Mouse (Mus musculus) CH12.LX (cell line): Measurements from ENCODE around the gene Nat9. TPM values are rescaled to one million over a fixed set of nuclear protein-coding genes. Genes with fewer than 3 reads are reported as not detected.

Source experiments
- DNase-seq: peaks from one replicate; pipeline ENCODE4 v3.0.0-alpha.2; 2013; ENCODE audit errors: extremely low read depth
- H3K27ac ChIP-seq: 2 replicates; pipeline ENCODE4 v1.5.1; 2012; ENCODE audit warnings: low read depth, mild to moderate bottlenecking, control low read depth, moderate library complexity; ENCODE audit not compliant: insufficient read depth
- H3K27me3 ChIP-seq: replicated peaks from 2 replicates; pipeline ENCODE3; 2012; ENCODE audit warnings: inconsistent platforms
- H3K36me3 ChIP-seq, 2 experiments: replicated peaks in 1 of 2; 2 replicates each; pipeline versions ENCODE3 to v1.6.1; 2012; ENCODE audit warnings: inconsistent platforms in 1 of 2, low read length in 1 of 2, mild to moderate bottlenecking in 1 of 2, mixed read lengths in 1 of 2, moderate library complexity in 1 of 2; ENCODE audit not compliant: control insufficient read depth in 1 of 2, insufficient read depth in 1 of 2
- H3K4me1 ChIP-seq, 2 experiments: 2 replicates each; pipeline ENCODE4 v1.6.1; 2012; ENCODE audit warnings: inconsistent platforms in 1 of 2, moderate library complexity in 1 of 2; ENCODE audit not compliant: insufficient read depth in 2 of 2, control insufficient read depth in 1 of 2
- H3K4me2 ChIP-seq: 2 replicates; pipeline ENCODE4 v1.6.1; 2012; ENCODE audit warnings: low read depth, mild to moderate bottlenecking, control low read depth; ENCODE audit not compliant: poor library complexity, insufficient read depth, severe bottlenecking
- H3K4me3 ChIP-seq, 3 experiments: fragments of 150-350 bp in 1 of 3; sonication (generic) in 1 of 3; replicated peaks in 1 of 3; 2 replicates each; pipeline versions ENCODE3 to v1.5.1; 2011 to 2012; ENCODE audit warnings: low read depth in 2 of 3, low read length in 2 of 3, mild to moderate bottlenecking in 2 of 3, moderate library complexity in 2 of 3, control low read depth in 1 of 3, improper control_type of control experiment in 1 of 3, inconsistent platforms in 1 of 3, mixed read lengths in 1 of 3; ENCODE audit not compliant: poor library complexity in 1 of 3
- H3K79me2 ChIP-seq: replicated peaks from 2 replicates; pipeline ENCODE4 v1.6.1; 2012; ENCODE audit warnings: mild to moderate bottlenecking, moderate library complexity; ENCODE audit not compliant: control insufficient read depth, poor library complexity, insufficient read depth, severe bottlenecking; ENCODE audit errors: extremely low read depth
- H3K9ac ChIP-seq: 2 replicates; pipeline ENCODE4 v1.6.1; 2012; ENCODE audit warnings: low read depth, mild to moderate bottlenecking, control low read depth, moderate library complexity; ENCODE audit not compliant: insufficient read depth
- H3K9me3 ChIP-seq: replicated peaks from 2 replicates; pipeline ENCODE3; 2012; ENCODE audit warnings: low read length, inconsistent platforms, mixed read lengths
- CHD2 ChIP-seq: IDR thresholded peaks from 2 replicates; pipeline ENCODE4 v1.6.1; 2011; ENCODE audit warnings: low read length, improper control_type of control experiment
- CTCF ChIP-seq, 2 experiments: IDR thresholded peaks in 1 of 2; conservative IDR thresholded peaks in 1 of 2; 2 replicates each; pipeline ENCODE4 v1.5.1; 2011 to 2012; ENCODE audit warnings: low read depth in 2 of 2, low read length in 2 of 2, improper control_type of control experiment in 1 of 2, inconsistent platforms in 1 of 2, mild to moderate bottlenecking in 1 of 2, moderate library complexity in 1 of 2
- E2F4 ChIP-seq: IDR thresholded peaks from 2 replicates; pipeline ENCODE4 v1.6.1; 2011; ENCODE audit warnings: low read depth, low read length, improper control_type of control experiment; ENCODE audit not compliant: insufficient replicate concordance
- ELF1 ChIP-seq: IDR thresholded peaks from 2 replicates; pipeline ENCODE4 v1.6.1; 2014; ENCODE audit warnings: low read depth, mild to moderate bottlenecking, inconsistent platforms, low read length, improper control_type of control experiment
- EP300 ChIP-seq: IDR thresholded peaks from 2 replicates; pipeline ENCODE4 v1.6.1; 2011; ENCODE audit warnings: low read length, improper control_type of control experiment
- IRF4 ChIP-seq: IDR thresholded peaks from 2 replicates; pipeline ENCODE4 v1.6.1; 2014; ENCODE audit warnings: low read depth, mild to moderate bottlenecking, inconsistent platforms, low read length, improper control_type of control experiment
- KAT2A ChIP-seq: IDR thresholded peaks from 2 replicates; pipeline ENCODE4 v1.6.1; 2012; ENCODE audit warnings: low read length, improper control_type of control experiment, inconsistent platforms; ENCODE audit not compliant: insufficient replicate concordance
- MAX ChIP-seq: IDR thresholded peaks from 2 replicates; pipeline ENCODE4 v1.6.1; 2011; ENCODE audit warnings: low read length, improper control_type of control experiment
- MXI1 ChIP-seq: IDR thresholded peaks from 2 replicates; pipeline ENCODE4 v1.6.1; 2011; ENCODE audit warnings: mild to moderate bottlenecking, low read depth, low read length, improper control_type of control experiment
- RAD21 ChIP-seq: IDR thresholded peaks from 2 replicates; pipeline ENCODE4 v1.6.1; 2011; ENCODE audit warnings: low read depth, mild to moderate bottlenecking, low read length, improper control_type of control experiment, moderate library complexity
- RCOR1 ChIP-seq: conservative IDR thresholded peaks from 2 replicates; pipeline ENCODE4 v1.6.1; 2012; ENCODE audit warnings: low read depth, mild to moderate bottlenecking, inconsistent platforms, low read length, improper control_type of control experiment
- SIN3A ChIP-seq: IDR thresholded peaks from 2 replicates; pipeline ENCODE4 v1.6.1; 2012; ENCODE audit warnings: low read length, improper control_type of control experiment, inconsistent platforms
- SMC3 ChIP-seq: IDR thresholded peaks from 2 replicates; pipeline ENCODE4 v1.6.1; 2011; ENCODE audit warnings: low read depth, low read length, improper control_type of control experiment
- UBTF ChIP-seq: IDR thresholded peaks from 2 replicates; pipeline ENCODE4 v1.6.1; 2012; ENCODE audit warnings: low read depth, mild to moderate bottlenecking, inconsistent platforms, low read length, improper control_type of control experiment, moderate library complexity
- ZC3H11A ChIP-seq: IDR thresholded peaks from 2 replicates; pipeline ENCODE4 v1.6.1; 2012; ENCODE audit warnings: low read depth, mild to moderate bottlenecking, inconsistent platforms, low read length, improper control_type of control experiment
- ZKSCAN1 ChIP-seq: IDR thresholded peaks from 2 replicates; pipeline ENCODE4 v1.6.1; 2012; ENCODE audit warnings: low read depth, inconsistent platforms, low read length, improper control_type of control experiment, borderline replicate concordance
- dilution Hi-C: fragments of 300-500 bp; cut with MboI; formaldehyde crosslinking; loops from 2 replicates; pipeline ENCODE4 v1.14.3; 2020; ENCODE audit warnings: low sequenced_read_pairs; ENCODE audit not compliant: extremely low pct_unique_long_range_greater_than_20kb, extremely low pct_ligation_motif_present
- in situ Hi-C: fragments of 300-500 bp; cut with MboI; formaldehyde crosslinking; loops from 3 replicates; pipeline ENCODE4 v1.14.3; 2019; ENCODE audit warnings: low sequenced_read_pairs, low pct_ligation_motif_present, low pct_unique_long_range_greater_than_20kb, mixed read lengths
- polyA plus RNA-seq: library from polyadenylated mRNA; unstranded; fragments of >175 nt; gene quantifications from 2 replicates; pipeline ENCODE4 v1.2.1, GENCODE M21; 2012; ENCODE audit warnings: low read depth; ENCODE audit not compliant: insufficient read length
- total RNA-seq, 2 experiments: library from RNA; depleted of rRNA; stranded (reverse); fragments of 300-350 nt in 1 of 2; fragments of >200 nt in 1 of 2; gene quantifications; 2 replicates each; pipeline ENCODE4 v1.2.3; 2012 to 2014

The Nat9 gene
- total and polyA plus RNA-seq, 3 experiments: 24.1 to 74.0 (median 30.6) TPM

- Histone ChIP-seq H3K79me2 (no peaks in the 10 kb centered on the region; the same call in 1 of the 2 replicates), H3K27me3 (no peaks in the 10 kb centered on the region), H3K4me3 (no peak overlapping the region), H3K4me2 (no peak overlapping the region), H3K9me3 (no peaks in the 10 kb centered on the region), H3K9ac (no peak overlapping the region), H3K4me1 (peaks cover 12 to 43% of the 10 kb centered on the region in 2 experiments), H3K36me3 (peaks cover 13 to 44% of the 10 kb centered on the region in 2 experiments), H3K27ac (no peak overlapping the region)
- dilution Hi-C loops (no loop called here), in situ Hi-C loops (no loop called here)
- no peak for TF ChIP-seq RCOR1
- TF ChIP-seq SIN3A: no peak
- no peak for TF ChIP-seq CHD2
- no peak for TF ChIP-seq KAT2A
- no peak for TF ChIP-seq ZKSCAN1
- TF ChIP-seq ELF1: no peak
- TF ChIP-seq SMC3: no peak
- no peak for TF ChIP-seq ZC3H11A
- TF ChIP-seq MAX: no peak
- TF ChIP-seq MXI1: no peak
- no peak for TF ChIP-seq EP300
- no peak for TF ChIP-seq UBTF
- TF ChIP-seq E2F4: no peak
- no peak for DNase-seq
Observed at GRCm38 (mm10) chr11:115189304-115189703, 1.6 kb upstream of the Nat9 start.

DNA sequence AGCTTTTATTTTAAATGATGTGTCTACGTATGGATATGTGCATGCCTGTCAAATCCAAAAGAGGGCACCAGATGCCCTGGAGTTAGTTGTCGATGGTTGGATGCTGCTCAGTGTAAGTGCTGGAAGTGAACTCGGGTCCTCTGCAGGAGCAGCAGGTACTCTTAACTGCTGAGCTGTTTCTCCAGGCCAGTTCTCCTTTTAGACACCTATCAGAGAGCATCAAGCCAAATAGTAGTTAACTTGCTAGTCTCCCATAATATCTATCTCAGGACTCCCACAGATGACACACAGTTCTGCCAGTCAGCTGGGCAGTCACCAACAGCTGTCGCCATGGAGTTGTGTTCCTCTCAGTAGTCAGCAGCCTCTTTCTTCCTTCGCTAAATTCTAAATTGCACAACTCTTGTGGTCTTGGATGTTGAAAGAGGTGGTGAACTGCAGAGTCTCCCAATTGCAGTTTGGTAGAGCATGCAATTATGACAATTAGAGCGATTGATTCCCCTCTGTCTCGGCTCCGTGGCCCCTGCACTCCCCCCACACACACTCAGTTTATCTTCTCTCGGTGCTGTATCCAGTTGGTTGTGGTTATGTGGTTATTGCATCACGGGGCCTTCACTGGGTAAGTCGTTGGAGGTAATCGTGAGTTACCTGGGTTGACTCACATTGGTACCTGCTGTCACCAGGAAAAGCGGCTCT is 1.0 kb upstream of the Nat9 start:
- Histone ChIP-seq H3K9ac (no peak overlapping the region), H3K4me3 (no peak overlapping the region), H3K9me3 (no peaks in the 10 kb centered on the region), H3K4me2 (peak overlapping the region; percentile 83), H3K27me3 (no peaks in the 10 kb centered on the region), H3K27ac (no peak overlapping the region), H3K36me3 (peaks cover 17 to 50% of the 10 kb centered on the region in 2 experiments), H3K79me2 (no peaks in the 10 kb centered on the region; the same call in 1 of the 2 replicates), H3K4me1 (peaks cover 12 to 43% of the 10 kb centered on the region in 2 experiments)
- TF ChIP-seq IRF4 (no peak), RAD21 (peak; percentile 19), CTCF (conservative IDR thresholded peaks at IDR 0.05 in 1 of 2, IDR thresholded peaks at IDR 0.05 in 1 of 2; ENCODE audit: low read depth in 2 of 2, low read length in 2 of 2) (peak in 1 of 2 experiments; percentile 38; a peak in 2 of 4 replicates)
- DNase-seq: no peak
- in situ Hi-C loops: no loop called here
- dilution Hi-C loops: no loop called here
